Mouse (Mus musculus) B cell, adult 62 days (primary cell): Measurements from ENCODE around the gene Try10. TPM values are rescaled to one million over a fixed set of nuclear protein-coding genes. Genes with fewer than 3 reads are reported as not detected.

Experiments used
- total RNA-seq: library from RNA; stranded (reverse); gene quantifications from 4 replicates; pipeline ENCODE4 v1.2.4, GENCODE M21; 2023

The Try10 gene
- total RNA-seq = not detected in 4 replicates

DNA sequence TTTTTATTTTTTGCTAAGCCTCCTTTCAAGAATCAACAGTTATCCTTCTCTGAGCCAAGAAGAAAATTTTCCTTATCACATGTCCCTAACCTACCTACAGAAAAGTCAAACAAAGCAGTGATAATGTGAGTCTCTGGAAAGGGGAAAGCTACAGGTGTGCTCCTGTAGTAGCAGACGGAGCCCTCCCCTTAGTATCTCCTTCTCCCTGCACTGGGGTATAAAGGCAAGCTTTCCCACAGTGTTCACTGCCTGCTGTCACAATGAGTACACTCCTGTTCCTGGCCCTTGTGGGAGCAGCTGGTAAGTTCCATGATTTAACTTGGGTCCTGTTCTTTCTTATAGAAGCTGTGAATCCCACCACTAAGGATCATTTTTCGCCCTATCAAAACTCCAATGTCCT, at the start of gene Try10:
Gene Try10 (plus strand): TSS at position 174 of the 400 bp plus-strand sequence.

DNA sequence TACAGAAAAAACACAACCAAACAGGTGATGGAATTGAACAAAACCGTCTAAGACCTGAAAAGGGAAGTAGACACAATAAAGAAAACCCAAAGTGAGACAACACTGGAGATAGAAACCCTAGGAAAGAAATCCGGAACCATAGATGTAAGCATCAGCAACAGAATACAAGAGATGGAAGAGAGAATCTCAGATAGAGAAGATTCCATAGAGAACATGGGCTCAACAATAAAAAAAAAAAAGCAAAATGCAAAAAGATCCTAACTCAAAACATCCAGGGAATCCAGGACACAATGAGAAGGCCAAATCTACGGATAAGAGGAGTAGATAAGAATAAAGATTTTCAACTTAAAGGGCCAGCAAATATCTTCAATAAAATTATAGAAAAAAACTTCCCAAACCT, 37.2 kb upstream of the Try10 start, which contains the start of gene Try5:
Gene Try5 (minus strand): TSS at position 101 of the 400 bp plus-strand sequence.

DNA sequence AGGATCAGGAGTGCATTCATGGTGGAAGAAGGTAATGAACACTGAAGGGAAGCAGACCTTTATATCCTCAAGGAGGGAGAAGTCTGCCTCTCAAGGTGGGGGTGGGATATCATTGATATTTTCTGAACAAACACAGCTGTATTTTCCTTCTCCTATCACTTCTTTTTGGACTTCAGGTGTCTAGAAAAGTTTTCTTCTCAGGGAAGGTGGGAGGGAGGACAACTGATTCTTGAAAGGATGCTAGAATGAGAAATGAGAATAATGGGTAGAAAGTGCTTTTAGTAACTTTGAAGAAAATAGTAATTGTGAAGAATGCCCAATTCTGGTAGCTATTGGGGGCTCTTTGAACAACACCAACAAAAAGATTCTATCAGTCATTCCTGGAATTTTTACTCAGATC, 23.7 kb downstream of the Try10 start, which contains the start of gene Prss3:
Gene Prss3 (minus strand): TSS at position 101 of the 400 bp plus-strand sequence.

DNA sequence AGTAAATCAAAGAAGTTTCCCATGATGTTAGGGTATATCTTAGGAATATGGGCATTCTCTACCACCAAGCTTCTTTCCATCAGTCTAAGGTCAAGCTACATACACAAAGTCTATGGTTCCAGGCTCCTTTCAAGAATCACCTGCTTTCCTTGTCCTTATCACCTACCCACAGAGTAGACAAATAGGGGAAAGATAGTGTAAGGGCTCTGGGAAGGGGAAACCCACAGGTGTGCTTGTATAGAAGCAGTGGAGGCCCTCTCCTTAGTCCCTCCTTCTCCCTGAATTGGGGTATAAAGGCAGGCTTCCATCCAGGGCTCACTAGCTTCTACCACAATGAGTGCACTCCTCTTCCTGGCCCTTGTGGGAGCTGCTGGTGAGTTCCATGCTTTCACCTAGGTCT, 38.2 kb downstream of the Try10 start, which contains the start of gene Gm5771:
Gene Gm5771 (plus strand): TSS at position 301 of the 400 bp plus-strand sequence.

Other genes with a start within 250 kb of the Try10 start
- gene Try4, start 51.8 kb upstream of the Try10 start, total RNA-seq = 1.0 TPM in 1 of 4 replicates, not detected in the others
- not detected in 4 replicates for gene Try5, start 37.3 kb upstream of the Try10 start, total RNA-seq
- not detected in 4 replicates for gene Prss3, start 23.6 kb downstream of the Try10 start, total RNA-seq
- gene Gm5771, start 38.3 kb downstream of the Try10 start, total RNA-seq = not detected in 4 replicates
- gene Gm10334, start 92.0 kb downstream of the Try10 start, total RNA-seq = not detected in 4 replicates
- gene Prss1, start 104.8 kb downstream of the Try10 start, total RNA-seq = not detected in 4 replicates
- not detected in 4 replicates for gene Prss2, start 167.7 kb downstream of the Try10 start, total RNA-seq